ENCODE assay signal across 14 mouse cellular contexts in the genomic region with DNA sequence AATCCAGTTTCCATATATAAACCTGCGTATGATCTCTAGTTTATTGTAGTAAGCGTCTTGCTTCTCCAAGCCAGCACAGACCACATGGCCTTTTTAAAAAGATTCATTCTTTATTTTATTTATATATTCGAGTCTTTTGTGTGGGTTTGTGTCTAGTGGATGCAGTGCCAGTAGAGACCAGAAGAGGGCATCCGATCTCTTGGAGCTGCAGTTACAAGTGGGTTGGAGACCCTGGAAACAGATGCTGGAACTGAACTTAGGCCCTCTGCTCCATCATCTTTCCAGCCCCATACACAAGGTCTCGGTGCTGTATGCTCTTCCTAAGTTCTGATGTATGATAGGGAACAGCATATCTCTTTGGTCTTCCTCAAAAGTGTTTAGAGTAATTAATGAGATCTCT. TPM values are rescaled to one million over a fixed set of nuclear protein-coding genes. Genes with fewer than 3 reads are reported as not detected.
DNase-seq lines count a peak whose midpoint lies in the region; ATAC-seq lines count a peak whose summit lies in the region.
"Had no signal": no experiment of that assay in that cellular context is flagged by ENCODE, and none has a peak within 500 bp of the region (broad histone marks: within the 10 kb centered on the region; RNA-seq: fewer than 3 reads in every experiment).

No protein-coding gene starts in this region.

- H3K9ac ChIP-seq in hindbrain, embryonic 13.5 days, result no peak overlapping the region
- no peak overlapping the region for H3K9ac ChIP-seq in midbrain, embryonic 11.5 days (ENCODE audit: low read length)
- H3K9ac ChIP-seq in midbrain, embryonic 16.5 days (ENCODE audit: low read depth, low read length), result no peak overlapping the region

- H3K27me3 ChIP-seq in hindbrain, embryonic 10.5 days (ENCODE audit: insufficient read depth, poor library complexity, severe bottlenecking), result no peaks in the 10 kb centered on the region
- no peaks in the 10 kb centered on the region for H3K27me3 ChIP-seq in hindbrain, embryonic 13.5 days
- no peaks in the 10 kb centered on the region for H3K27me3 ChIP-seq in midbrain, embryonic 11.5 days (ENCODE audit: control insufficient read depth, insufficient read depth, low read length)
- no peaks in the 10 kb centered on the region for H3K27me3 ChIP-seq in midbrain, embryonic 16.5 days (ENCODE audit: control insufficient read depth, insufficient read depth, low read depth, low read length)

- H3K4me2 ChIP-seq in hindbrain, embryonic 13.5 days, result no peak overlapping the region
- no peak overlapping the region for H3K4me2 ChIP-seq in midbrain, embryonic 11.5 days
- H3K4me2 ChIP-seq in midbrain, embryonic 16.5 days (ENCODE audit: low read length), result no peak overlapping the region
- H3K4me2 ChIP-seq: liver, embryonic 11.5 days had no signal

- H3K36me3 ChIP-seq in hindbrain, embryonic 10.5 days, result no peaks in the 10 kb centered on the region
- no peaks in the 10 kb centered on the region for H3K36me3 ChIP-seq in hindbrain, embryonic 13.5 days
- no peaks in the 10 kb centered on the region for H3K36me3 ChIP-seq in midbrain, embryonic 11.5 days (ENCODE audit: control insufficient read depth, insufficient read depth, low read length)
- H3K36me3 ChIP-seq in midbrain, embryonic 16.5 days (ENCODE audit: control insufficient read depth, insufficient read depth, low read length), result no peaks in the 10 kb centered on the region

- no peak overlapping the region for H3K4me3 ChIP-seq in hindbrain, embryonic 10.5 days
- no peak overlapping the region for H3K4me3 ChIP-seq in hindbrain, embryonic 13.5 days
- no peak overlapping the region for H3K4me3 ChIP-seq in midbrain, embryonic 11.5 days (ENCODE audit: low read depth, low read length)
- no peak overlapping the region for H3K4me3 ChIP-seq in midbrain, embryonic 16.5 days (ENCODE audit: low read depth, low read length)
- H3K4me3 ChIP-seq: myocyte had no signal

- peak; percentile 24 for DNase-seq in hindbrain, embryonic 10.5 days (ENCODE audit: low spot score)
- peak; percentile 85 for DNase-seq in midbrain, embryonic 11.5 days (ENCODE audit: low spot score, missing footprints)
- DNase-seq in ES-CJ7 (ENCODE audit: low read depth, low spot score), result peak; percentile 83
- DNase-seq in brain, adult 2 months (ENCODE audit: low read depth, low spot score), result peak; percentile 15
- DNase-seq in lung, postnatal 4 days, result no peak
- no peak for DNase-seq in adrenal gland, postnatal 14 days
- DNase-seq: cerebellum, postnatal 36 days; heart, postnatal 10 days; kidney, adult 8-10 months; right cerebral cortex, postnatal 14 days had no signal

- no peaks in the 10 kb centered on the region for H3K9me3 ChIP-seq in hindbrain, embryonic 10.5 days
- H3K9me3 ChIP-seq in hindbrain, embryonic 13.5 days, result no peaks in the 10 kb centered on the region
- no peaks in the 10 kb centered on the region for H3K9me3 ChIP-seq in midbrain, embryonic 11.5 days (ENCODE audit: control insufficient read depth, low read length)
- no peaks in the 10 kb centered on the region for H3K9me3 ChIP-seq in midbrain, embryonic 16.5 days (replicated peaks; ENCODE audit: control insufficient read depth, low read length, poor library complexity, severe bottlenecking)

- no peak for ATAC-seq in hindbrain, embryonic 13.5 days (ENCODE audit: low FRiP score)
- no peak for ATAC-seq in midbrain, embryonic 11.5 days (ENCODE audit: low FRiP score)
- ATAC-seq in midbrain, embryonic 16.5 days, result no peak

- H3K27ac ChIP-seq in hindbrain, embryonic 10.5 days, result no peak overlapping the region
- no peak overlapping the region for H3K27ac ChIP-seq in hindbrain, embryonic 13.5 days
- H3K27ac ChIP-seq in midbrain, embryonic 11.5 days (ENCODE audit: low read depth, low read length), result no peak overlapping the region
- H3K27ac ChIP-seq in midbrain, embryonic 16.5 days (ENCODE audit: low read length), result no peak overlapping the region

- H3K4me1 ChIP-seq in hindbrain, embryonic 10.5 days (replicated peaks), result no peaks in the 10 kb centered on the region
- H3K4me1 ChIP-seq in hindbrain, embryonic 13.5 days (replicated peaks), result no peaks in the 10 kb centered on the region
- no peaks in the 10 kb centered on the region for H3K4me1 ChIP-seq in midbrain, embryonic 11.5 days (ENCODE audit: control insufficient read depth, insufficient read depth, low read length)
- no peaks in the 10 kb centered on the region for H3K4me1 ChIP-seq in midbrain, embryonic 16.5 days (ENCODE audit: control insufficient read depth, insufficient read depth, low read length)

- WGBS in hindbrain, embryonic 10.5 days, result 67% methylated on average over 5 of the region's 5 CpGs
- 67% methylated on average over 5 of the region's 5 CpGs for WGBS in hindbrain, embryonic 13.5 days
- WGBS in midbrain, embryonic 11.5 days, result 55% methylated on average over 5 of the region's 5 CpGs
- WGBS in midbrain, embryonic 16.5 days, result 60% methylated on average over 5 of the region's 5 CpGs

RNA-seq across cellular contexts. Expression of gene Dlgap3, which starts 13.2 kb away (rescaled TPM):
- polyA plus RNA-seq in hindbrain, embryonic 10.5 days (2016; fragmentation: Nextera tagmentation; extraction: Ambion mirVana), result 3.7 and 7.9 TPM in 2 replicates
- 13.1 and 13.4 TPM in 2 replicates for polyA plus RNA-seq in hindbrain, embryonic 13.5 days (2015; fragmentation: Nextera tagmentation; extraction: Ambion mirVana)
- 4.0 and 4.4 TPM in 2 replicates for polyA plus RNA-seq in midbrain, embryonic 11.5 days (2014; fragmentation: Nextera tagmentation; extraction: Ambion mirVana)
- 17.6 and 19.5 TPM in 2 replicates for polyA plus RNA-seq in midbrain, embryonic 16.5 days (2015; fragmentation: Nextera tagmentation; extraction: Ambion mirVana)
- total RNA-seq in adrenal gland, postnatal 14 days (2021), result 6.7 and 6.8 TPM in 2 replicates
- polyA plus RNA-seq: myocyte had no signal

RNA-seq across cellular contexts. Expression of gene Tmem35b, which starts 32.3 kb away (rescaled TPM):
- 17.0 and 17.1 TPM in 2 replicates for polyA plus RNA-seq in hindbrain, embryonic 10.5 days (2016; fragmentation: Nextera tagmentation; extraction: Ambion mirVana)
- 20.5 and 21.5 TPM in 2 replicates for polyA plus RNA-seq in hindbrain, embryonic 13.5 days (2015; fragmentation: Nextera tagmentation; extraction: Ambion mirVana)
- 14.3 and 16.0 TPM in 2 replicates for polyA plus RNA-seq in midbrain, embryonic 11.5 days (2014; fragmentation: Nextera tagmentation; extraction: Ambion mirVana)
- 17.9 and 18.1 TPM in 2 replicates for polyA plus RNA-seq in midbrain, embryonic 16.5 days (2015; fragmentation: Nextera tagmentation; extraction: Ambion mirVana)
- 11.1 and 12.2 TPM in 2 replicates for total RNA-seq in adrenal gland, postnatal 14 days (2021)

Comparison
In these comparisons a context has a peak if more than half of its experiments do, and no peak if none do; other contexts are left out.
1. DNase-seq: peak in hindbrain, embryonic 10.5 days (single experiment), midbrain, embryonic 11.5 days (single experiment), ES-CJ7 (single experiment) and brain, adult 2 months (single experiment); none in lung, postnatal 4 days (0 of 2) and adrenal gland, postnatal 14 days (single experiment).